Comparison of ENCODE assay signal across 25 mouse cellular contexts in the genomic region with DNA sequence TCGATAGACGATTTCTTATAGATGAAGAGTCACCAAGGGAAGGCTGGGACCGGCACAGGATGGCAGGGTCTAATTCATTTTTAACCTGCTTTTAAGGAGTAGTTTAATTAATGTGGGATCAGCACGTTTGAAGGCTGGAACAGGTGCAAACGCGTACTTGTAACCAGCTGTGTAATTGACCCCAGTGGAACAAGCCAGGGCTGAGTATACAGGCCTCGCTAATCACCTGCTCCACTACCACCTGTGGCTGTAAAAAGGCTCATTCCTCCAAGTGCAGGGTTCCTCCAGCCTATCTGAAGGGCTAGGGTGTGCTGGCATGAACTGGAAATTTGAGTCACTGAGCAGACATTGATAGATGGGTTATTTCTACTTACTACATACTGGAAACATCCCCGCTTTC.
DNase-seq lines count a peak whose midpoint lies in the region; ATAC-seq lines count a peak whose summit lies in the region.
"Had no signal": no experiment of that assay in that cellular context is flagged by ENCODE, and none has a peak within 500 bp of the region (broad histone marks: within the 10 kb centered on the region; RNA-seq: fewer than 3 reads in every experiment).

No protein-coding gene starts in this region.

- H3K9me3 ChIP-seq in hindbrain, embryonic 16.5 days (ENCODE audit: control insufficient read depth, low read length): no peaks in the 10 kb centered on the region
- H3K9me3 ChIP-seq in hindbrain, embryonic 10.5 days: no peaks in the 10 kb centered on the region
- H3K9me3 ChIP-seq in embryonic facial prominence, embryonic 15.5 days (replicated peaks): no peaks in the 10 kb centered on the region
- no peaks in the 10 kb centered on the region for H3K9me3 ChIP-seq in limb, embryonic 12.5 days
- H3K9me3 ChIP-seq: embryonic facial prominence, embryonic 13.5 days; G1E; heart, embryonic 10.5 days; heart, embryonic 13.5 days had no signal

- no peaks in the 10 kb centered on the region for H3K36me3 ChIP-seq in hindbrain, embryonic 16.5 days (ENCODE audit: control insufficient read depth, insufficient read depth, low read length)
- no peaks in the 10 kb centered on the region for H3K36me3 ChIP-seq in hindbrain, embryonic 10.5 days
- H3K36me3 ChIP-seq in embryonic facial prominence, embryonic 15.5 days: no peaks in the 10 kb centered on the region
- H3K36me3 ChIP-seq in limb, embryonic 12.5 days: no peaks in the 10 kb centered on the region
- H3K36me3 ChIP-seq: embryonic facial prominence, embryonic 13.5 days; G1E; heart, embryonic 10.5 days; heart, embryonic 13.5 days had no signal

- no peak overlapping the region for H3K4me3 ChIP-seq in hindbrain, embryonic 16.5 days (ENCODE audit: low read length)
- H3K4me3 ChIP-seq in hindbrain, embryonic 10.5 days: no peak overlapping the region
- H3K4me3 ChIP-seq in embryonic facial prominence, embryonic 15.5 days (replicated peaks): no peak overlapping the region
- H3K4me3 ChIP-seq in limb, embryonic 12.5 days (replicated peaks): no peak overlapping the region
- H3K4me3 ChIP-seq: embryonic facial prominence, embryonic 13.5 days; heart, adult 2 months; heart, embryonic 10.5 days; heart, embryonic 13.5 days had no signal

- H3K9ac ChIP-seq in hindbrain, embryonic 16.5 days (ENCODE audit: low read depth, low read length): no peak overlapping the region
- no peak overlapping the region for H3K9ac ChIP-seq in embryonic facial prominence, embryonic 15.5 days
- no peak overlapping the region for H3K9ac ChIP-seq in limb, embryonic 12.5 days (replicated peaks)
- H3K9ac ChIP-seq: embryonic facial prominence, embryonic 13.5 days; forebrain, postnatal 0 days; heart, embryonic 13.5 days had no signal

- intact Hi-C loops in heart, postnatal 10 days (cut with DNase I): no loop called here

- peaks cover 3% of the 10 kb centered on the region; the same call in 1 of the 2 replicates for H3K4me1 ChIP-seq in hindbrain, embryonic 16.5 days (ENCODE audit: control insufficient read depth, insufficient read depth, low read depth, low read length)
- 0 out of 2 replicates have a peak, but pooled peaks cover 4% of the 10 kb centered on the region for H3K4me1 ChIP-seq in hindbrain, embryonic 10.5 days (replicated peaks)
- no peaks in the 10 kb centered on the region for H3K4me1 ChIP-seq in embryonic facial prominence, embryonic 15.5 days
- H3K4me1 ChIP-seq in limb, embryonic 12.5 days (replicated peaks): no peaks in the 10 kb centered on the region; the same call in 1 of the 2 replicates
- H3K4me1 ChIP-seq: embryonic facial prominence, embryonic 13.5 days had no signal

- peak; percentile 55 for DNase-seq in heart, adult 11 months
- DNase-seq in heart, postnatal 10 days: no peak
- no peak for DNase-seq in hindbrain, embryonic 10.5 days (ENCODE audit: low spot score)
- DNase-seq in adipocyte (ENCODE audit: low spot score): no peak
- DNase-seq: adrenal gland, adult 2 months; adrenal gland, postnatal 14 days; B cell, adult 2 months; cerebellum, adult 11 months; cerebellum, adult 2 months; cerebellum, adult 9-11 months; cerebellum, postnatal 25 days; forebrain, postnatal 0 days; gastrocnemius, postnatal 25 days; heart, adult 2 months had no signal

- H3K4me2 ChIP-seq in hindbrain, embryonic 16.5 days (ENCODE audit: low read length): no peak overlapping the region
- no peak overlapping the region for H3K4me2 ChIP-seq in embryonic facial prominence, embryonic 15.5 days (replicated peaks)
- H3K4me2 ChIP-seq in limb, embryonic 12.5 days: no peak overlapping the region
- H3K4me2 ChIP-seq: embryonic facial prominence, embryonic 13.5 days; heart, embryonic 13.5 days had no signal

- no peaks in the 10 kb centered on the region for H3K27me3 ChIP-seq in hindbrain, embryonic 16.5 days (replicated peaks; ENCODE audit: control insufficient read depth, insufficient read depth, low read length)
- no peaks in the 10 kb centered on the region for H3K27me3 ChIP-seq in hindbrain, embryonic 10.5 days (ENCODE audit: insufficient read depth, poor library complexity, severe bottlenecking)
- no peaks in the 10 kb centered on the region for H3K27me3 ChIP-seq in embryonic facial prominence, embryonic 15.5 days
- H3K27me3 ChIP-seq in limb, embryonic 12.5 days: no peaks in the 10 kb centered on the region; the same call in 1 of the 2 replicates
- H3K27me3 ChIP-seq: CH12.LX; heart, embryonic 13.5 days had no signal

- no peak overlapping the region for H3K27ac ChIP-seq in hindbrain, embryonic 16.5 days (ENCODE audit: low read depth, low read length)
- H3K27ac ChIP-seq in hindbrain, embryonic 10.5 days: no peak overlapping the region
- H3K27ac ChIP-seq in embryonic facial prominence, embryonic 15.5 days (replicated peaks): no peak overlapping the region
- H3K27ac ChIP-seq in limb, embryonic 12.5 days: no peak overlapping the region
- H3K27ac ChIP-seq: embryonic facial prominence, embryonic 13.5 days; heart, adult 2 months; heart, embryonic 10.5 days; heart, embryonic 13.5 days had no signal

- 59% methylated on average over 8 of the region's 8 CpGs for WGBS in hindbrain, embryonic 16.5 days
- 92% methylated on average over 8 of the region's 8 CpGs for WGBS in hindbrain, embryonic 10.5 days
- 68% methylated on average over 8 of the region's 8 CpGs for WGBS in embryonic facial prominence, embryonic 15.5 days
- 42% methylated on average over 8 of the region's 8 CpGs for WGBS in limb, embryonic 12.5 days

- ATAC-seq in hindbrain, embryonic 16.5 days: peak; percentile 48; the same call in 1 of the 2 replicates
- ATAC-seq in embryonic facial prominence, embryonic 15.5 days (ENCODE audit: insufficient number of reproducible peaks, low FRiP score, low TSS enrichment, low read depth): peak; percentile 77
- ATAC-seq in limb, embryonic 12.5 days (ENCODE audit: insufficient number of reproducible peaks, insufficient read depth, low FRiP score, low TSS enrichment, low read depth): peak; percentile 47; the same call in 1 of the 2 replicates
- ATAC-seq: forebrain, embryonic 14.5 days; forebrain, postnatal 0 days; intestine, postnatal 0 days; Patski had no signal
